Mouse (Mus musculus): ENCODE results near the gene Themis.

DNA sequence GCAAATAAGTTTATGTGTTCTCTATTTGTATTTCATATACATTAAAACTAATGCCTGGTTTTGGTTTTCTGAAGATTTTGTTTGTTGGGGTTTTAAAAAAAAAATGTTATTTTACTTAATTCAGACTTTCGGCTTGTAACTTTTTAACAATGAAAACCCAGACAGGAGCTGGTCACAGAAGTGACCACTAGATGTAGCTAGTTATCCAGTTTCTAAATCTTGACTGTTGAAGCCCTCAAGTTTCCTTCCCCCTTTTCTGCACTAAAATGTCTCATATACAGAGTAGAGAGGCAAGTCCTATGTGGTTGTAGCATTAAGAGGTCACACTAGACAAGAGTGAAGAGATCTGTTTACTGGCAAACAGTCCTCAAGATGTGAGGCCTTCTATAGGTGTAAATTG lies 230.2 kb downstream of the Themis start:
- TF ChIP-seq CTCF (IDR thresholded peaks at IDR 0.05; ENCODE audit: borderline replicate concordance, extremely low read depth, insufficient read depth, insufficient read length) (no peak), POLR2A (IDR thresholded peaks at IDR 0.05; ENCODE audit: borderline replicate concordance, extremely low read depth, insufficient read depth, insufficient read length, poor library complexity, severe bottlenecking) (no peak)

Data from brain, embryonic 14.5 days (tissue).